38 mouse cellular contexts compared by ENCODE assay signal in genomic region chr14:32782866-32783265, GRCm38 (mm10). TPM values are rescaled to one million over a fixed set of nuclear protein-coding genes. Genes with fewer than 3 reads are reported as not detected.
"Had no signal": no experiment of that assay in that cellular context is flagged by ENCODE, and none has a peak within 500 bp of the region (broad histone marks: within the 10 kb centered on the region; RNA-seq: fewer than 3 reads in every experiment).

No protein-coding gene starts in this region.

- H3K9me3 ChIP-seq: heart, embryonic 13.5 days; heart, embryonic 15.5 days; hindbrain, embryonic 13.5 days; hindbrain, embryonic 15.5 days; kidney, embryonic 15.5 days; limb, embryonic 13.5 days; limb, embryonic 15.5 days; liver, embryonic 12.5 days had no signal

- H3K4me1 ChIP-seq: hindbrain, embryonic 13.5 days; hindbrain, embryonic 15.5 days; limb, embryonic 13.5 days; limb, embryonic 15.5 days had no signal

- H3K4me3 ChIP-seq: heart, embryonic 13.5 days; heart, embryonic 15.5 days; hindbrain, embryonic 13.5 days; hindbrain, embryonic 15.5 days; kidney, embryonic 15.5 days; limb, embryonic 13.5 days; limb, embryonic 15.5 days; liver, embryonic 12.5 days had no signal

- H3K27ac ChIP-seq: heart, embryonic 13.5 days; heart, embryonic 15.5 days; hindbrain, embryonic 13.5 days; hindbrain, embryonic 15.5 days; hindbrain, postnatal 0 days; kidney, embryonic 15.5 days; kidney, postnatal 0 days; limb, embryonic 13.5 days; limb, embryonic 15.5 days; liver, embryonic 12.5 days; liver, embryonic 14.5 days had no signal

- H3K36me3 ChIP-seq: heart, embryonic 13.5 days; heart, embryonic 15.5 days; hindbrain, embryonic 13.5 days; hindbrain, embryonic 15.5 days; kidney, embryonic 15.5 days; limb, embryonic 13.5 days; limb, embryonic 15.5 days; liver, embryonic 12.5 days had no signal

- H3K27me3 ChIP-seq: heart, embryonic 13.5 days; heart, embryonic 15.5 days; hindbrain, embryonic 13.5 days; hindbrain, embryonic 15.5 days; kidney, embryonic 15.5 days; limb, embryonic 13.5 days; limb, embryonic 15.5 days; liver, embryonic 12.5 days had no signal

- DNase-seq: gastrocnemius, postnatal 14 days; gastrocnemius, postnatal 36 days; heart, adult 18-20 months; heart, postnatal 14 days; kidney, adult 11 months; kidney, adult 2 months; kidney, adult 9 months; kidney, postnatal 14 days; kidney, postnatal 36 days; layer of hippocampus, adult 9-11 months; left cerebral cortex, postnatal 4 days had no signal

RNA-seq across cellular contexts. Expression of gene Tmem273, which starts 2.9 kb away (rescaled TPM):
- total RNA-seq: gastrocnemius, adult 18-20 months; gastrocnemius, adult 8-10 months; left cerebral cortex, postnatal 4 days had no signal

RNA-seq across cellular contexts. Expression of gene Fam170b, which starts 50.9 kb away (rescaled TPM):
- total RNA-seq: gastrocnemius, adult 18-20 months; gastrocnemius, postnatal 14 days; gastrocnemius, postnatal 36 days; heart, adult 18-20 months; heart, adult 8-10 months; heart, postnatal 14 days; hematopoietic stem cell, adult 5-6 weeks; hindbrain, postnatal 0 days; layer of hippocampus, adult 18-20 months; layer of hippocampus, adult 8-10 months; layer of hippocampus, postnatal 14 days; left cerebral cortex, adult 18-20 months; left cerebral cortex, adult 8-10 months; left cerebral cortex, postnatal 10 days; left cerebral cortex, postnatal 25 days; left cerebral cortex, postnatal 4 days had no signal
- polyA plus RNA-seq: heart, embryonic 11.5 days; hindbrain, embryonic 11.5 days; hindbrain, embryonic 13.5 days; hindbrain, postnatal 0 days; intestine, embryonic 14.5 days; kidney, adult 2 months; large intestine, adult 2 months; limb, embryonic 11.5 days; limb, embryonic 13.5 days; limb, embryonic 15.5 days; liver, embryonic 12.5 days had no signal
